Mouse (Mus musculus) midbrain, postnatal 0 days (tissue): ENCODE results near the gene Cobll1. TPM values are rescaled to one million over a fixed set of nuclear protein-coding genes. Genes with fewer than 3 reads are reported as not detected.
A peak's percentile ranks its signal among the peaks of the same experiment; 100 is the strongest.

ENCODE experiments used
- ATAC-seq: fragments of 200-750 bp; cut with Nextera tagmentation; 2 replicates; pipeline ENCODE4 v1.8.0; 2017; ENCODE audit warnings: moderate number of reproducible peaks, mild to moderate bottlenecking, moderate TSS enrichment, moderate library complexity; ENCODE audit not compliant: low FRiP score
- DNase-seq: peaks from one replicate; pipeline ENCODE4 v3.0.0-alpha.2; 2015; ENCODE audit warnings: low spot score
- H3K27ac ChIP-seq: fragments of 300-500 bp; sonication (generic); 2 replicates; pipeline ENCODE4 v1.5.1; 2014; ENCODE audit warnings: low read depth, mild to moderate bottlenecking, low read length, mixed read lengths
- H3K27me3 ChIP-seq: fragments of 300-500 bp; sonication (generic); 2 replicates; pipeline ENCODE4 v1.6.1; 2014; ENCODE audit warnings: low read length, control low read depth, mixed read lengths; ENCODE audit not compliant: insufficient read depth
- H3K36me3 ChIP-seq: fragments of 300-500 bp; sonication (generic); 2 replicates; pipeline ENCODE4 v1.6.1; 2014; ENCODE audit warnings: low read length, control low read depth, mixed read lengths; ENCODE audit not compliant: insufficient read depth
- H3K4me1 ChIP-seq: fragments of 300-500 bp; sonication (generic); 2 replicates; pipeline ENCODE4 v1.6.1; 2014; ENCODE audit warnings: mild to moderate bottlenecking, control low read depth, antibody characterized with exemption, low read length, mixed read lengths; ENCODE audit not compliant: insufficient read depth
- H3K4me2 ChIP-seq: fragments of 300-500 bp; sonication (generic); 2 replicates; pipeline ENCODE4 v1.6.1; 2014; ENCODE audit warnings: low read depth, mild to moderate bottlenecking, low read length, mixed read lengths; ENCODE audit not compliant: poor library complexity, severe bottlenecking
- H3K4me3 ChIP-seq: fragments of 300-500 bp; sonication (generic); 2 replicates; pipeline ENCODE4 v1.5.1; 2014; ENCODE audit warnings: low read depth, mild to moderate bottlenecking, low read length, moderate library complexity
- H3K9ac ChIP-seq: fragments of 300-500 bp; sonication (generic); replicated peaks from 2 replicates; pipeline ENCODE4 v1.6.1; 2014; ENCODE audit warnings: mild to moderate bottlenecking, low read length, moderate library complexity, mixed read lengths; ENCODE audit not compliant: poor library complexity, severe bottlenecking
- H3K9me3 ChIP-seq: fragments of 300-500 bp; sonication (generic); 2 replicates; pipeline ENCODE4 v1.6.1; 2016; ENCODE audit warnings: low read length, control low read depth
- CTCF ChIP-seq: IDR thresholded peaks from 2 replicates; pipeline ENCODE4 v1.5.1; 2016; ENCODE audit warnings: antibody characterized with exemption, mild to moderate bottlenecking
- WGBS: fragments of 180-500 bp; shearing (Covaris S2); extraction: QIAGEN DNeasy Blood & Tissue Kit; methylation state at CpG from one replicate; pipeline ENCODE4 v1.1.7; 2014; 5-methylcytosine and 5-hydroxymethylcytosine counted together
- polyA plus RNA-seq: library from polyadenylated mRNA; unstranded; fragments of >200 nt; fragmentation: Nextera tagmentation; extraction: Ambion mirVana; gene quantifications from 2 replicates; pipeline ENCODE4 v1.2.1, GENCODE M21; 2015
- total RNA-seq: library from RNA; depleted of rRNA; stranded (reverse); fragments of >200 nt; gene quantifications from 2 replicates; pipeline ENCODE4 v1.2.3, GENCODE M21; 2014

Gene Cobll1
- total and polyA plus RNA-seq, 2 experiments from 2014 or later = 2.5 to 2.9 TPM

GRCm38 (mm10) chr2:65187652-65188051, 51.6 kb downstream of the Cobll1 start:
- ATAC-seq (no peak), DNase-seq (no peak)
- H3K4me3 ChIP-seq = no peak overlapping the region
- no peak overlapping the region for H3K4me2 ChIP-seq
- H3K9ac ChIP-seq = no peak overlapping the region
- H3K27me3 ChIP-seq = no peaks in the 10 kb centered on the region
- no peaks in the 10 kb centered on the region for H3K9me3 ChIP-seq
- no peaks in the 10 kb centered on the region for H3K36me3 ChIP-seq
- H3K4me1 ChIP-seq = no peaks in the 10 kb centered on the region
- no peak overlapping the region for H3K27ac ChIP-seq
- no peak for TF ChIP-seq CTCF

- no peak overlapping the region for H3K4me3 ChIP-seq
- ATAC-seq = no peak
- TF ChIP-seq CTCF = no peak
Observed at GRCm38 (mm10) chr2:65187164-65187563, 52.0 kb downstream of the Cobll1 start.

GRCm38 (mm10) chr2:65182747-65183146, 56.5 kb downstream of the Cobll1 start:
- Histone ChIP-seq H3K9me3 (no peaks in the 10 kb centered on the region), H3K4me3 (no peak overlapping the region), H3K27me3 (no peaks in the 10 kb centered on the region), H3K4me2 (no peak overlapping the region), H3K4me1 (0 out of 2 replicates have a peak, but pooled peaks cover 3% of the 10 kb centered on the region), H3K9ac (no peak overlapping the region), H3K27ac (no peak overlapping the region), H3K36me3 (no peaks in the 10 kb centered on the region)
- 3% methylated on average over 2 of the region's 2 CpGs for WGBS
- DNase-seq (peak; percentile 64), ATAC-seq (peak; percentile 52; the same call in 1 of the 2 replicates)
- TF ChIP-seq CTCF = peak; percentile 47

More at GRCm38 (mm10) chr2:65187164-65187563, 52.0 kb downstream of the Cobll1 start:
- no peaks in the 10 kb centered on the region for H3K27me3 ChIP-seq
- no peak overlapping the region for H3K4me2 ChIP-seq
- H3K4me1 ChIP-seq = no peaks in the 10 kb centered on the region
- H3K9me3 ChIP-seq = no peaks in the 10 kb centered on the region
- no peak overlapping the region for H3K9ac ChIP-seq
- 96% methylated on average over 3 of the region's 3 CpGs for WGBS
- no peak for DNase-seq
- H3K36me3 ChIP-seq = no peaks in the 10 kb centered on the region
- no peak overlapping the region for H3K27ac ChIP-seq

GRCm38 (mm10) chr2:65181736-65182135, 57.5 kb downstream of the Cobll1 start:
- H3K36me3 ChIP-seq = no peaks in the 10 kb centered on the region
- 0 out of 2 replicates have a peak, but pooled peaks cover 3% of the 10 kb centered on the region for H3K4me1 ChIP-seq
- H3K4me3 ChIP-seq = no peak overlapping the region
- ATAC-seq (no peak), DNase-seq (no peak)
- no peaks in the 10 kb centered on the region for H3K9me3 ChIP-seq
- no peak for TF ChIP-seq CTCF
- 77% methylated on average over 8 of the region's 8 CpGs for WGBS
- H3K9ac ChIP-seq = no peak overlapping the region
- no peak overlapping the region for H3K27ac ChIP-seq
- H3K4me2 ChIP-seq = no peak overlapping the region
- H3K27me3 ChIP-seq = no peaks in the 10 kb centered on the region

GRCm38 (mm10) chr2:65181066-65181716, 58.0 kb downstream of the Cobll1 start:
- peak; percentile 54 for TF ChIP-seq CTCF
- Histone ChIP-seq H3K9ac (no peak overlapping the region), H3K4me1 (0 out of 2 replicates have a peak, but pooled peaks cover 3% of the 10 kb centered on the region), H3K4me2 (peak overlapping the region; percentile 10; the same call in 1 of the 2 replicates), H3K9me3 (no peaks in the 10 kb centered on the region), H3K27ac (no peak overlapping the region), H3K36me3 (no peaks in the 10 kb centered on the region), H3K27me3 (no peaks in the 10 kb centered on the region), H3K4me3 (no peak overlapping the region)
- DNase-seq (peak; percentile 37), ATAC-seq (no peak)
- WGBS = 29% methylated on average over 9 of the region's 9 CpGs

- DNase-seq (no peak), ATAC-seq (no peak)
- no peak for TF ChIP-seq CTCF
- Histone ChIP-seq H3K9ac (no peak overlapping the region), H3K4me2 (no peak overlapping the region), H3K36me3 (no peaks in the 10 kb centered on the region), H3K27me3 (no peaks in the 10 kb centered on the region), H3K9me3 (no peaks in the 10 kb centered on the region), H3K27ac (no peak overlapping the region), H3K4me1 (no peaks in the 10 kb centered on the region), H3K4me3 (no peak overlapping the region)
- 59% methylated on average over 5 of the region's 5 CpGs for WGBS
Observed at GRCm38 (mm10) chr2:65175645-65176044, 63.6 kb downstream of the Cobll1 start.
